Mouse (Mus musculus) hindlimb bud, embryonic 11.5 days (tissue): ENCODE data around the gene Rps7.

Source experiments
- DNase-seq: peaks from one replicate; pipeline ENCODE4 v3.0.0-alpha.2; 2012; ENCODE audit warnings: low read depth, low spot score; ENCODE audit errors: extremely low spot score

The Rps7 gene

GRCm38 (mm10) chr12:28621451-28622166 lies 14.1 kb downstream of the Rps7 start:
- no peak for DNase-seq

DNA sequence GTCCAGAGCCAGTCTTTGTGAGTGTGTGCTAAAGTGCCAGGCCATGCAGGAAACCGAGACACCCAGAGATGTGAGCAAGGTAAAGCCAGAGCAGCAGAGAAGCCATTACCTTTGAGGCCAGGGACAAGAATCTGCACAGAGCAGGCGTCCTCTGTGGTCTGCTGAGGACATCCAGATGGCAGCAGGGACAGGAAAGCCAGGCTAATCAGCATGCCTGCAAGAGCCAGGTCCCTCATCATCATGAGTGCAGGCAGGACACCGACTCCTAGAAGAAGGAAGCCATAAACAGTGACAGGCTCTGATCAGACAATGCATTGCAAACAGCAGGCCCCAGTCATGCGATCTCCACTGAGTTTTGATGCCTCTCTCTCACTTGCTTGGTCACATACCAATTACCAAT lies 18.5 kb downstream of the Rps7 start:
- no peak for DNase-seq

GRCm38 (mm10) chr12:28614401-28614800 lies 21.4 kb downstream of the Rps7 start:
- no peak for DNase-seq

DNA sequence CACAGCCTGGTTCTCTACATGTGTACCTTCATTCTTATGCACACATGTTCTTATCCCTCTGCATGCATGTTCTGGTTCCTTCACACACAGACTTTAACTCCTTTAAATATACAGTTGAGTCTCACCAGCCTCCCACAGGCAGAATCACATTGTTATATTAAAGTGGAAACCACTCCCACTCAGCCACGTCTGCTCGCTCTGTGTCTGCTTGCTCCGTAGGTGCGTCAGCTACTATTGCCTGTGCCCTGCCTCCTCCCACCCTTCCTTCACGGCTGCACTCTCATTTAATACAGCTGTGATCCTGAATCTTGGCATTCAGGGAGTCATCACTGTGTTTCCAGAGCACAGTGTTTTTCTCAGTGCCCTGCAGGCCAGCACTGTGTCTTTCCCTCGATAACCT lies 23.4 kb downstream of the Rps7 start:
- no peak for DNase-seq

GRCm38 (mm10) chr12:28607546-28608305 lies 28.0 kb downstream of the Rps7 start:
- DNase-seq, result no peak

DNA sequence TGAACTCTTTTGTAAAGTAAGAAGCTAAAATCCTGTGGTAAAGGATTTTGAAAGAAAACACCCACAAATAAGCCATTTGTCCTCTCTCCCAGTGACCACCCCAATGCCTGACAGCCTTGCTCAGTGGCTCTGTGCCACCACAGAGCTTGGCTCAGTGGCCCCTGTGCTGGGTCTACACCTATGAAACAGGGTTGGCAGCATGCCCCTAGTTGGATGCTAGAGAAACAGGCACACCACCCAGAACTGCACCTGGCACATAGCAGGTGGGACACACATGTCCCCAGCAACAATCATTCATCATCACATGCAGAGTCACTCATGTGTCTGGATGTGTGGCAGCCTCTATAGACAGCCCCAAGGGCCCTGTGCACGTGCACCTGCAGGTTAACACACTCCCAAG lies 32.3 kb downstream of the Rps7 start:
- no peak for DNase-seq

- no peak for DNase-seq
Observed at GRCm38 (mm10) chr12:28602259-28602658, 33.5 kb downstream of the Rps7 start.

- no peak for DNase-seq
Observed at GRCm38 (mm10) chr12:28598526-28598991, 37.2 kb downstream of the Rps7 start.

DNA sequence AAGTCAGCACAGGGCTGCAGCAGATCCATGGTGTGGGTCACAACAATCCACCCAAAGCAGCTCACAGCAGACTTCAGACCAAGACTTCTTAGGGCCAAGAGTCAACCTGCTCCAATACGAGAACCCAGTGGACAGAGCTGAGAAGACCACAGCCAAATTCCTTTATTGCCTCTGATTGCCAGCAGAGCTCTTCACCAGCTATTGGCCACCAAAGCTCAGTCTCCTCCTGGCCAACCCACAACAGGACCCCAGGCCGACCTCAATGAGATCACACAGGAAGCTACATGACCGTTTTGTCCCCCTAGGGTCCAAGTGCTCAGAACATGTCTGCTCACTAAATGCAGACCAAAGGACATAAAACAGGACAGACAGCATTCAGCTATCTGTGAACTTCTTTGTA lies 37.6 kb downstream of the Rps7 start:
- DNase-seq, result no peak

DNA sequence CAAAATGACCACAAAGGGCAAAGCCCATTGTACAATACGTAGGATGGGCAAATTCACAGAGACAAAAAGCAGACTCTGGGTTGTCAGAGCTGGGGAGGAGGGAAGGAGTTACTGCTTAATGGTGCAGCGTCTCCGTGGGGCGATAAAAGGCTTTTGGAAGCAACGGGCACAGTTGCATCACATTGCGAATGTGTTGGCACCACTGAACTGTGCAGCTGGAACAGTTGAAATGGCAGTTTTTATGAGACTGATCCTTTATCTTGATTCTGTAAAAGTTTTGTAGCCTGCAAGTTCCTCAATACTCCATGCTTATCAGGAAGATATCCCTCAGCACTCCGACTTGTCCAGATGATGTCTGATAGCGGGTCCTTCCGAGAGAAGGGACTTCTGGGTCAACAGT lies 38.1 kb downstream of the Rps7 start:
- no peak for DNase-seq

- DNase-seq, result no peak
Observed at GRCm38 (mm10) chr12:28596851-28597250, 38.9 kb downstream of the Rps7 start.

GRCm38 (mm10) chr12:28590428-28590827 lies 45.3 kb downstream of the Rps7 start:
- DNase-seq, result no peak

DNA sequence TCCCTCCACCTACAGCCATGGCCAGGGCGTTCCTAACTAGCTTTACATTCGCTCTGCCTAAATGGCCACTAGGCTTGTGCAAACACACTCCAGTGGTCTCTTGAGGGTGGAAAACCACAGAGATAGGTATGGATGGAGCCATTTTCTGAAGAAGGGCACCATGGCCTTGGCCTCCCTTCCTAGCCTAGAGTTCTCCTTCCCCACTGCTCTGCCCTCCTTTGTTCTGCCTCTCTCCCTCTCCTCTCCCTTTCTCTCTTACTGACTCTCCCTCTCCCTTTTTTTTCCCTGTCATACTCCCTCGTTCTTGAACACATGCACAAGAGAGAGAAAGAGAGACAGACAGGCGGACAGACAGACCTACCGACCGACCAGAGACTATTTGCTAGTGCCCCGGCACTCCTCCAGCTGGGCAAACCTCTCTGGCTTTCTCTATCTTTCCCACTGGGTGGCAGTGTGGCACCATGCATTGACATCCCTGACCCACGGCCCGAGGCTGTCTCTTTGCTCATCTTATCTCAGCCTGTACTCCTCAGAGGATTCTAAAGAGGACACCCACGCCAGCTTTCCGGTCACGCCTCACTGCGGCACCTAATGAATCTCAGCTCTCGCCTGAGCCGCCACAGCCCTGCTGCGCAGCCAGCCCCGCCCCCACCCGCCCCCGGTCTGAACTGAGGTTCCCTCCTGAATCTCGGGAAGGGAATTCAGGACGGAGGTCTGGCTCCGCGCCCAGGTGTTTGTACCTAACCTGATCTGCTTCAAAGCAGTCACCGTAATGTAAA lies 46.5 kb downstream of the Rps7 start:
- DNase-seq, result no peak

DNA sequence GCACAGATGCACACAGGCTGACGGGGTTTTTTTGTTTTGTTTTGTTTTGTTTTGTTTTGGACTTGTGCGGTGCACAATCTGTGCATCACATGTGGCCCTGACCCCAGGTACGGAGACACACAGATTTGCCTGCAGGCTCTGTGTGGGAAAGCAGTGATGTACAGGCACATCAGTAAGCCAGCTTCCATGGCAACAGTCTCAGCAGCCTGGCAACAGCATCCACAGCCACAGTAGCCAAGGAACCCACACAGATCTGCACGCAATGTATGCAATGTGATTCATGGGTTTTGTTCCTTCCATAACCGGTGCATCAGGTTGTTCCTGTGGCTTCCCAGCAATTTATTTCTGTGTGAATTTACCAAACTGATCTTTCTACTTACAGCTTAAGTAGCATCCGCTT lies 47.8 kb downstream of the Rps7 start:
- DNase-seq, result no peak

- no peak for DNase-seq
Observed at GRCm38 (mm10) chr12:28584036-28584435, 51.7 kb downstream of the Rps7 start.

DNA sequence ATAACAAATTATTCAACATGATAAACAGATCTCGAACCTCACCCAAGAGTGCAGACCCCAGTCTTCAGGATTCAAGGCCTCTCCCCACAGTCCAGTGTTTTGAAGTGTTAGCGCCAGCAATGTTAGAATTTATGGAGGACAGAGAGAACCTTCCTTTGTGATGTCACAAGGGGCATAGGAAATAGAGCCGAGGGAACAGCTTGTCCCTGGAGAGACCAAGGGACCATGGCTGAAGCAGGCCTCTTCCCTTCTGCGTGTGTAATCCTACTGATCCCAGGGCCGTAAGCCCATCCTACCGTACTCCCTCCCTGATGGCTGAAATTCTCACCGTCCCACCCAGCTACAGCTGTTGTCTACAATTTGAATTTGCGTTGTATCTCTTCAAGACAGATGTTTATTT lies 53.3 kb downstream of the Rps7 start, which contains the start of gene Allc:
Allc (minus strand) TSS at position 101 of the 400 bp plus-strand sequence.
- DNase-seq, result no peak
